Mouse (Mus musculus) testis, postnatal 14 days (tissue): ENCODE results near the gene Maml2.

Experiments
- DNase-seq: peaks from one replicate; pipeline ENCODE4 v3.0.0; 2021; ENCODE audit warnings: low spot score

Gene Maml2

DNA sequence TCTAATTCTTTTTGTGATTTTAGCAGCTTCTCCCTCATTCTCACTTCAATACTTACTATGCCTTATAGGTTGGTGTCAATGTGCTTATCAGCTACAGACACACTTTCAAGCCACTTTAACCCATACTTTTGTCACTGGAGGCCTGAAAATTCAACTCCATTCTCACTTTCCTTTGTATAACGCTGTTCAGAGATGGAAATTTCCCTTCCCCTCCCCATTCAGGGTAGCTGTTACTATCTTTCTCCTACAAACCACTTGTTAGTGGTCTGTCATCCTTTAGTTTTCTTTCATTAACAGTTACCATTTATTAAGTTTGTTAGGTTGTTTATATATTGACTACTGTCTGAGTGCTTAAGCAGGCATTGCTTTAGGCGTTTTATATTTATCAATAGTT is 450.6 kb downstream of the Maml2 start, which contains the start of gene Mtmr2:
Gene Mtmr2, plus strand, starts transcription at position 7 of the 394 bp plus-strand sequence.
- DNase-seq, result no peak

DNA sequence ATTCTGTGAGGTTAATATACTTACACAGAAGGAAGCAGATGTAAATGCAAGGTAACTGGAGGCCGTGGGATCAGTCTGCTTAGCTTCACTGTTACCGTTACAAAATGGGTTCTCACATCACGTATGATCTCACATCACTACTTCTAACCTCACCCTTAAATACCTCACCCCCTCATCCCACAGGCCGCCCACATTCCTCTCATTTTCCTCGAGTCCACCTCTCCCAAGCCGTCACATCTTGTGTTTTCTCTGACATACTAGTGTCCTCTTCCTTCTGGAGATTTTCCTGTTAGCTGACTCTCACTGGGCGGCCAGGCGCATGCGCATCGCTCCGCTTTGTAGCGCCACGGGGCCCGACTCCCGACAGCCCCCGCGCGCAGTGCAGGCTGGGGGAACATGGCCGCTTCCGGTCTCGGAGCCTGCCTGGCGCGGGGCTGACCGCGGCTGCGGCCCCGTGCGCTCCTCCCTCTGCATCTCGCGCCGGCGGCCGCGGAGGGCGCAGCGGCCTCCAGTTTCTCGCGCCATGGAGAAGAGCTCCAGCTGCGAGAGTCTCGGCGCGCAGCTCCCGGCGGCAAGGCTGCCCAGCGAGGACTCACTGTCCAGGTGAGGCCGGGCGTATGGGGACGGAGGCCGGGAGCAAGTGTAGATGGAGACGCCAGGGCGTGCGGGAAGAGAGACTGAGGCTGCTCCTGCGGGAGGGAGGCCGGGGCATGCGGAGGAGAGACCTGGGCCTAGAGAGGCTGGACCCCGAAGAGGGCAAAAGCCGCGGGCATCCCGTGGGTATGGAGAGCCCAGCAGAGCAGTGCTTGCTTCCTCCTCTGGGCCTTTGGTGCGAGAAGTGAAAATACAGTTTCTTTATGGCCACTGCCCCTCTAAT is 451.3 kb downstream of the Maml2 start:
- DNase-seq, result peak; percentile 93

DNA sequence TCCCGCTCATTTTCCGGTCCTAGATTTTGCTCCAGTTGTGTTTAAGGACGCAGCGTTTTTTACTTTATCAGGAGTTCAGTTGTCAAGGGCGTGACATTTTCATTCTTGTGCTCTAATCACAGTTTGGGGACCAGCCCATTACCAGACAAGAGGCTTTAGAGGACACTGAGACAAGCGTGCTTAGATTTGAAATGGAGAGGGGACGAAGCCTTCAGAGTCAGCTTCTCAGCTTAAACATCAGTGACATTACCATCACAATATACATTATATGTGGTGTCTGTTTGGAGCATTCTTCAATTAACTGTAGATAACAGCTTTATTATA is 451.9 kb downstream of the Maml2 start:
- DNase-seq, result no peak

DNA sequence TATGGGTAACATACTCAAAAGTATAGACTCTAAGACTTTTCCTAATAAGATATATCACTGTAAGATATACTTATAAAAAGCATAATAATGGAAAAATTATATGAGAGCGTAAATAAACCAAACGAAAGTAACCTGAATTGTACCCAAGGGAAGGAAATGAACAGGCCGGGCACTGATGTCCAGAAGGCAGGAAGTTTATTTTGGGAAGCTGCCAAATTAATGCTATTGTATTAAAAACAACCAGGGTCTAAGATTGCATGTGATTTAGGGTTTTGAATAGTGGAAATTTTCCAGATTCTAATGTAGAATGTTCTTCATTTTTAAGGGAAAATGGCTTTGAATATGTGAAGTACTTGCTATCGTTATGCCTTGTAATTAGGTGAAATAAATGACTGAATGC is 454.8 kb downstream of the Maml2 start:
- DNase-seq, result no peak
